Mouse (Mus musculus): Measurements from ENCODE around the gene Dcaf17. TPM values are rescaled to one million over a fixed set of nuclear protein-coding genes. Genes with fewer than 3 reads are reported as not detected.

The Dcaf17 gene
- polyA plus RNA-seq, 1 experiment from 2014 or later: 41.5 TPM

- Histone ChIP-seq H3K4me3 (ENCODE audit: low read length) (no peak overlapping the region), H3K27ac (ENCODE audit: low read length) (no peak overlapping the region), H3K4me1 (ENCODE audit: control insufficient read depth, insufficient read depth, low read length) (no peaks in the 10 kb centered on the region), H3K27me3 (replicated peaks; ENCODE audit: control insufficient read depth, insufficient read depth, low read length) (no peaks in the 10 kb centered on the region), H3K4me2 (ENCODE audit: low read depth, low read length) (no peak overlapping the region), H3K9ac (ENCODE audit: low read depth, low read length) (no peak overlapping the region), H3K36me3 (ENCODE audit: control insufficient read depth, insufficient read depth, low read length) (no peaks in the 10 kb centered on the region), H3K9me3 (ENCODE audit: control insufficient read depth, low read length) (no peaks in the 10 kb centered on the region)
- 63% methylated on average over 3 of the region's 3 CpGs for WGBS
- no peak for ATAC-seq
These were observed 53.4 kb downstream of the Dcaf17 start for GRCm38 (mm10) chr2:71108541-71108940.

GRCm38 (mm10) chr2:71113489-71114171 is 58.5 kb downstream of the Dcaf17 start:
- Histone ChIP-seq H3K9ac (ENCODE audit: low read depth, low read length) (no peak overlapping the region), H3K4me3 (ENCODE audit: low read length) (no peak overlapping the region), H3K4me1 (ENCODE audit: control insufficient read depth, insufficient read depth, low read length) (no peaks in the 10 kb centered on the region), H3K27me3 (replicated peaks; ENCODE audit: control insufficient read depth, insufficient read depth, low read length) (no peaks in the 10 kb centered on the region), H3K9me3 (ENCODE audit: control insufficient read depth, low read length) (0 out of 2 replicates have a peak, but pooled peaks cover 2% of the 10 kb centered on the region), H3K36me3 (ENCODE audit: control insufficient read depth, insufficient read depth, low read length) (no peaks in the 10 kb centered on the region), H3K27ac (ENCODE audit: low read length) (no peak overlapping the region), H3K4me2 (ENCODE audit: low read depth, low read length) (no peak overlapping the region)
- ATAC-seq: no peak
- 74% methylated on average over 6 of the region's 6 CpGs for WGBS

GRCm38 (mm10) chr2:71116151-71116550 is 61.0 kb downstream of the Dcaf17 start:
- Histone ChIP-seq H3K9ac (ENCODE audit: low read depth, low read length) (no peak overlapping the region), H3K4me3 (ENCODE audit: low read length) (no peak overlapping the region), H3K27ac (ENCODE audit: low read length) (no peak overlapping the region), H3K9me3 (ENCODE audit: control insufficient read depth, low read length) (0 out of 2 replicates have a peak, but pooled peaks cover 2% of the 10 kb centered on the region), H3K36me3 (ENCODE audit: control insufficient read depth, insufficient read depth, low read length) (no peaks in the 10 kb centered on the region), H3K4me1 (ENCODE audit: control insufficient read depth, insufficient read depth, low read length) (peaks cover 3% of the 10 kb centered on the region; the same call in 1 of the 2 replicates), H3K4me2 (ENCODE audit: low read depth, low read length) (no peak overlapping the region), H3K27me3 (replicated peaks; ENCODE audit: control insufficient read depth, insufficient read depth, low read length) (no peaks in the 10 kb centered on the region)
- no peak for ATAC-seq
- 89% methylated on average over 4 of the region's 4 CpGs for WGBS

GRCm38 (mm10) chr2:71117797-71118708 is 62.9 kb downstream of the Dcaf17 start, which contains the start of gene Cybrd1:
TSS of gene Cybrd1 (plus strand) at chr2:71117923.
- Histone ChIP-seq H3K4me3 (ENCODE audit: low read length) (peak within 1 kb of the TSS; percentile 67), H3K27ac (ENCODE audit: low read length) (peak within 1 kb of the TSS; percentile 6; the same call in 1 of the 2 replicates), H3K4me1 (ENCODE audit: control insufficient read depth, insufficient read depth, low read length) (peaks cover 10% of the 10 kb centered on the region; the same call in 1 of the 2 replicates), H3K9me3 (ENCODE audit: control insufficient read depth, low read length) (0 out of 2 replicates have a peak, but pooled peaks cover 2% of the 10 kb centered on the region), H3K9ac (ENCODE audit: low read depth, low read length) (peak within 1 kb of the TSS; percentile 78), H3K36me3 (ENCODE audit: control insufficient read depth, insufficient read depth, low read length) (no peaks in the 10 kb centered on the region), H3K4me2 (ENCODE audit: low read depth, low read length) (peak within 1 kb of the TSS; percentile 95), H3K27me3 (replicated peaks; ENCODE audit: control insufficient read depth, insufficient read depth, low read length) (no peaks in the 10 kb centered on the region)
- 3% methylated on average over 60 of the region's 60 CpGs for WGBS
- peak; percentile 86 for ATAC-seq

- no peak for ATAC-seq
- no peaks in the 10 kb centered on the region for H3K27me3 ChIP-seq (replicated peaks; ENCODE audit: control insufficient read depth, insufficient read depth, low read length)
- WGBS: 87% methylated on average over 10 of the region's 10 CpGs
These were observed 65.7 kb downstream of the Dcaf17 start for GRCm38 (mm10) chr2:71120844-71121243.

GRCm38 (mm10) chr2:71121406-71121805 is 66.3 kb downstream of the Dcaf17 start:
- Histone ChIP-seq H3K4me1 (ENCODE audit: control insufficient read depth, insufficient read depth, low read length) (peaks cover 14% of the 10 kb centered on the region; the same call in 1 of the 2 replicates), H3K4me2 (ENCODE audit: low read depth, low read length) (no peak overlapping the region), H3K9ac (ENCODE audit: low read depth, low read length) (no peak overlapping the region), H3K27ac (ENCODE audit: low read length) (no peak overlapping the region), H3K9me3 (ENCODE audit: control insufficient read depth, low read length) (no peaks in the 10 kb centered on the region), H3K27me3 (replicated peaks; ENCODE audit: control insufficient read depth, insufficient read depth, low read length) (no peaks in the 10 kb centered on the region), H3K4me3 (ENCODE audit: low read length) (no peak overlapping the region), H3K36me3 (ENCODE audit: control insufficient read depth, insufficient read depth, low read length) (no peaks in the 10 kb centered on the region)
- 52% methylated on average over 5 of the region's 5 CpGs for WGBS
- ATAC-seq: no peak

More at GRCm38 (mm10) chr2:71120844-71121243, 65.7 kb downstream of the Dcaf17 start:
- Histone ChIP-seq H3K4me1 (ENCODE audit: control insufficient read depth, insufficient read depth, low read length) (peaks cover 14% of the 10 kb centered on the region; the same call in 1 of the 2 replicates), H3K4me3 (ENCODE audit: low read length) (no peak overlapping the region), H3K4me2 (ENCODE audit: low read depth, low read length) (no peak overlapping the region), H3K36me3 (ENCODE audit: control insufficient read depth, insufficient read depth, low read length) (no peaks in the 10 kb centered on the region), H3K9ac (ENCODE audit: low read depth, low read length) (no peak overlapping the region), H3K9me3 (ENCODE audit: control insufficient read depth, low read length) (0 out of 2 replicates have a peak, but pooled peaks cover 2% of the 10 kb centered on the region), H3K27ac (ENCODE audit: low read length) (no peak overlapping the region)

- Histone ChIP-seq H3K27ac (ENCODE audit: low read length) (no peak overlapping the region), H3K4me2 (ENCODE audit: low read depth, low read length) (no peak overlapping the region), H3K9ac (ENCODE audit: low read depth, low read length) (no peak overlapping the region), H3K4me3 (ENCODE audit: low read length) (no peak overlapping the region), H3K4me1 (ENCODE audit: control insufficient read depth, insufficient read depth, low read length) (peaks cover 14% of the 10 kb centered on the region; the same call in 1 of the 2 replicates), H3K27me3 (replicated peaks; ENCODE audit: control insufficient read depth, insufficient read depth, low read length) (no peaks in the 10 kb centered on the region), H3K9me3 (ENCODE audit: control insufficient read depth, low read length) (no peaks in the 10 kb centered on the region), H3K36me3 (ENCODE audit: control insufficient read depth, insufficient read depth, low read length) (no peaks in the 10 kb centered on the region)
- ATAC-seq: no peak
- 64% methylated on average over 13 of the region's 13 CpGs for WGBS
These were observed 67.3 kb downstream of the Dcaf17 start for GRCm38 (mm10) chr2:71122268-71123029.

GRCm38 (mm10) chr2:71123591-71123990 is 68.5 kb downstream of the Dcaf17 start:
- H3K27me3 ChIP-seq (replicated peaks; ENCODE audit: control insufficient read depth, insufficient read depth, low read length): no peaks in the 10 kb centered on the region
- ATAC-seq: no peak
- 71% methylated on average over 2 of the region's 2 CpGs for WGBS

More at GRCm38 (mm10) chr2:71123591-71123990, 68.5 kb downstream of the Dcaf17 start:
- Histone ChIP-seq H3K4me1 (ENCODE audit: control insufficient read depth, insufficient read depth, low read length) (peaks cover 14% of the 10 kb centered on the region; the same call in 1 of the 2 replicates), H3K9me3 (ENCODE audit: control insufficient read depth, low read length) (no peaks in the 10 kb centered on the region), H3K4me2 (ENCODE audit: low read depth, low read length) (no peak overlapping the region), H3K9ac (ENCODE audit: low read depth, low read length) (no peak overlapping the region), H3K36me3 (ENCODE audit: control insufficient read depth, insufficient read depth, low read length) (no peaks in the 10 kb centered on the region), H3K27ac (ENCODE audit: low read length) (no peak overlapping the region), H3K4me3 (ENCODE audit: low read length) (no peak overlapping the region)

All from intestine, embryonic 16.5 days (tissue).